In genomic region chr9:107565556-107565955, GRCm38 (mm10) we compare ENCODE assay signal across 1 mouse cellular context.
A peak's percentile ranks its signal among the peaks of the same experiment; 100 is the strongest.
TF ChIP-seq lines count a peak whose summit lies in the region.

No protein-coding gene starts in this region.

TF ChIP-seq in CH12.LX, 34 proteins besides CTCF, POLR2A, EP300 and RAD21:
- TF ChIP-seq CHD2 (IDR thresholded peaks at IDR 0.05; ENCODE audit: low read length), result 0 out of 2 replicates have a peak, but pooled peaks have one; percentile 36
- 0 out of 2 replicates have a peak, but pooled peaks have one; percentile 15 for TF ChIP-seq SMC3 (IDR thresholded peaks at IDR 0.05; ENCODE audit: low read depth, low read length)
